9 mouse cellular contexts compared by ENCODE assay signal in genomic region chr14:59467798-59468197, GRCm38 (mm10). TPM values are rescaled to one million over a fixed set of nuclear protein-coding genes. Genes with fewer than 3 reads are reported as not detected.
A peak's percentile ranks its signal among the peaks of the same experiment; 100 is the strongest.
DNase-seq lines count a peak whose midpoint lies in the region; ATAC-seq and TF ChIP-seq lines count a peak whose summit lies in the region.
"Had no signal": no experiment of that assay in that cellular context is flagged by ENCODE, and none has a peak within 500 bp of the region (broad histone marks: within the 10 kb centered on the region; RNA-seq: fewer than 3 reads in every experiment).

No protein-coding gene starts in this region.

- no peak overlapping the region for H3K4me2 ChIP-seq in midbrain, embryonic 14.5 days (ENCODE audit: low read length)
- H3K4me2 ChIP-seq in midbrain, embryonic 11.5 days, result no peak overlapping the region
- H3K4me2 ChIP-seq: neural tube, embryonic 13.5 days had no signal

- DNase-seq in heart, adult 2 months, result no peak
- no peak for DNase-seq in heart, adult 11 months
- peak; percentile 17 for DNase-seq in midbrain, embryonic 14.5 days
- no peak for DNase-seq in midbrain, embryonic 11.5 days (ENCODE audit: low spot score, missing footprints)
- DNase-seq in brain, embryonic 14.5 days (ENCODE audit: low read depth), result peak; percentile 30
- peak; percentile 22 for DNase-seq in retina, postnatal 1 day
- no peak for DNase-seq in testis, postnatal 10 days (ENCODE audit: low spot score)
- no peak for DNase-seq in urinary bladder, postnatal 10 days (ENCODE audit: low spot score)

- peaks cover 4% of the 10 kb centered on the region for H3K36me3 ChIP-seq in heart, adult 2 months (ENCODE audit: control insufficient read depth, insufficient read depth, low read length)
- H3K36me3 ChIP-seq in midbrain, embryonic 14.5 days (ENCODE audit: control insufficient read depth, insufficient read depth, low read length), result no peaks in the 10 kb centered on the region
- no peaks in the 10 kb centered on the region for H3K36me3 ChIP-seq in midbrain, embryonic 11.5 days (ENCODE audit: control insufficient read depth, insufficient read depth, low read length)
- H3K36me3 ChIP-seq: neural tube, embryonic 13.5 days had no signal

- peak; percentile 70 for TF ChIP-seq CTCF in heart, adult 2 months (IDR thresholded peaks at IDR 0.05)
- TF ChIP-seq CTCF in brain, embryonic 14.5 days (IDR thresholded peaks at IDR 0.05; ENCODE audit: borderline replicate concordance, extremely low read depth, insufficient read depth, insufficient read length), result peak; percentile 21; the same call in 1 of the 2 replicates

- TF ChIP-seq POLR2A in heart, adult 2 months (IDR thresholded peaks at IDR 0.05; ENCODE audit: insufficient read depth, low read depth, low read length), result no peak
- no peak for TF ChIP-seq POLR2A in brain, embryonic 14.5 days (IDR thresholded peaks at IDR 0.05; ENCODE audit: borderline replicate concordance, extremely low read depth, insufficient read depth, insufficient read length, poor library complexity, severe bottlenecking)

- peaks cover 2% of the 10 kb centered on the region for H3K4me1 ChIP-seq in heart, adult 2 months (ENCODE audit: control insufficient read depth, insufficient read depth, low read length)
- no peaks in the 10 kb centered on the region for H3K4me1 ChIP-seq in midbrain, embryonic 14.5 days (ENCODE audit: control insufficient read depth, insufficient read depth, low read length)
- H3K4me1 ChIP-seq in midbrain, embryonic 11.5 days (ENCODE audit: control insufficient read depth, insufficient read depth, low read length), result no peaks in the 10 kb centered on the region
- H3K4me1 ChIP-seq: neural tube, embryonic 13.5 days had no signal

- H3K27ac ChIP-seq in heart, adult 2 months, result no peak overlapping the region
- no peak overlapping the region for H3K27ac ChIP-seq in midbrain, embryonic 14.5 days (replicated peaks; ENCODE audit: low read depth, low read length)
- no peak overlapping the region for H3K27ac ChIP-seq in midbrain, embryonic 11.5 days (ENCODE audit: low read depth, low read length)
- H3K27ac ChIP-seq: neural tube, embryonic 13.5 days had no signal

- ATAC-seq in midbrain, embryonic 14.5 days (ENCODE audit: low FRiP score, low TSS enrichment), result no peak
- ATAC-seq in midbrain, embryonic 11.5 days (ENCODE audit: low FRiP score), result no peak

- H3K79me2 ChIP-seq in heart, adult 2 months (replicated peaks; ENCODE audit: control insufficient read depth, insufficient read depth, low read length), result no peaks in the 10 kb centered on the region

- no peaks in the 10 kb centered on the region for H3K9me3 ChIP-seq in midbrain, embryonic 14.5 days (ENCODE audit: control insufficient read depth, low read length)
- no peaks in the 10 kb centered on the region for H3K9me3 ChIP-seq in midbrain, embryonic 11.5 days (ENCODE audit: control insufficient read depth, low read length)
- H3K9me3 ChIP-seq: neural tube, embryonic 13.5 days had no signal

- 67% methylated on average over 1 of the region's 1 CpGs for WGBS in heart, adult 2 months
- WGBS in midbrain, embryonic 14.5 days, result 67% methylated on average over 1 of the region's 1 CpGs
- 64% methylated on average over 1 of the region's 1 CpGs for WGBS in midbrain, embryonic 11.5 days

- intact Hi-C loops in heart, adult 2 months (cut with DNase I), result loop anchor here (1.0 kb wide), 1 partner anchor 89 kb away; no protein-coding TSS in a partner anchor

- no peak overlapping the region for H3K4me3 ChIP-seq in heart, adult 2 months
- no peak overlapping the region for H3K4me3 ChIP-seq in midbrain, embryonic 14.5 days (replicated peaks; ENCODE audit: low read depth, low read length)
- H3K4me3 ChIP-seq in midbrain, embryonic 11.5 days (ENCODE audit: low read depth, low read length), result no peak overlapping the region
- H3K4me3 ChIP-seq: neural tube, embryonic 13.5 days had no signal

- H3K27me3 ChIP-seq in heart, adult 2 months (ENCODE audit: control insufficient read depth, insufficient read depth, low read length), result no peaks in the 10 kb centered on the region
- H3K27me3 ChIP-seq in midbrain, embryonic 14.5 days (ENCODE audit: control insufficient read depth, insufficient read depth, low read length), result no peaks in the 10 kb centered on the region
- H3K27me3 ChIP-seq in midbrain, embryonic 11.5 days (ENCODE audit: control insufficient read depth, insufficient read depth, low read length), result no peaks in the 10 kb centered on the region
- H3K27me3 ChIP-seq: neural tube, embryonic 13.5 days had no signal

- H3K9ac ChIP-seq in heart, adult 2 months (ENCODE audit: low read depth, low read length), result no peak overlapping the region
- no peak overlapping the region for H3K9ac ChIP-seq in midbrain, embryonic 14.5 days (replicated peaks; ENCODE audit: low read length)
- H3K9ac ChIP-seq in midbrain, embryonic 11.5 days (ENCODE audit: low read length), result no peak overlapping the region
- H3K9ac ChIP-seq: neural tube, embryonic 13.5 days had no signal

- no peak for TF ChIP-seq EP300 in heart, adult 2 months (IDR thresholded peaks at IDR 0.05; ENCODE audit: insufficient read depth, low read depth, low read length)

RNA-seq across cellular contexts. Expression of gene Cab39l, which starts 27.0 kb away (rescaled TPM):
- total RNA-seq in heart, adult 2 months (2021), result 10 to 100 TPM; 23.8 to 26.0 TPM
- polyA plus RNA-seq in heart, adult 2 months (2012; rRNA removed), result 7.9 and 15.3 TPM in 2 replicates
- polyA plus RNA-seq in midbrain, embryonic 14.5 days (2014; fragmentation: Nextera tagmentation; extraction: Ambion mirVana), result 19.8 and 26.5 TPM in 2 replicates
- polyA plus RNA-seq in midbrain, embryonic 11.5 days (2014; fragmentation: Nextera tagmentation; extraction: Ambion mirVana), result 47.0 and 47.3 TPM in 2 replicates
- polyA plus RNA-seq in brain, embryonic 14.5 days (2012; rRNA removed), result 7.8 and 12.4 TPM in 2 replicates

RNA-seq across cellular contexts. Expression of gene Setdb2, which starts 27.1 kb away (rescaled TPM):
- total RNA-seq in heart, adult 2 months (2021), result 10 to 100 TPM in 1 of 2 experiments, 1 to 10 TPM in 1; 7.8 to 10.5 TPM
- 1.2 and 4.2 TPM in 2 replicates for polyA plus RNA-seq in heart, adult 2 months (2012; rRNA removed)
- 5.4 and 8.6 TPM in 2 replicates for polyA plus RNA-seq in midbrain, embryonic 14.5 days (2014; fragmentation: Nextera tagmentation; extraction: Ambion mirVana)
- polyA plus RNA-seq in midbrain, embryonic 11.5 days (2014; fragmentation: Nextera tagmentation; extraction: Ambion mirVana), result 13.1 and 13.7 TPM in 2 replicates
- 5.1 and 5.4 TPM in 2 replicates for polyA plus RNA-seq in brain, embryonic 14.5 days (2012; rRNA removed)

Comparison
In these comparisons a context has a peak if more than half of its experiments do, and no peak if none do; other contexts are left out.
1. DNase-seq: peak in midbrain, embryonic 14.5 days (single experiment), brain, embryonic 14.5 days (single experiment) and retina, postnatal 1 day (single experiment); none in heart, adult 2 months (0 of 2), heart, adult 11 months (single experiment), midbrain, embryonic 11.5 days (single experiment), testis, postnatal 10 days (single experiment) and urinary bladder, postnatal 10 days (single experiment).